Mouse (Mus musculus): Measurements from ENCODE around the gene Trim7.
"Not testable (repeated sequence)": the region's sequence is repeated elsewhere in the genome, so short reads cannot be mapped to it uniquely, and the experiment has no call there.

Trim7 gene

GRCm38 (mm10) chr11:48827926-48828325 is 2.0 kb downstream of the Trim7 start:
- no peak for DNase-seq

- DNase-seq = no peak
Observed at GRCm38 (mm10) chr11:48830279-48830678, 4.3 kb downstream of the Trim7 start.

- no peak for DNase-seq
Observed at GRCm38 (mm10) chr11:48831273-48831672, 5.3 kb downstream of the Trim7 start.

GRCm38 (mm10) chr11:48833078-48833730 is 7.3 kb downstream of the Trim7 start:
- no peak for DNase-seq

GRCm38 (mm10) chr11:48833731-48834639 is 8.0 kb downstream of the Trim7 start:
- peak; percentile 89 to 93 for DNase-seq

- no peak for DNase-seq
Observed at GRCm38 (mm10) chr11:48835923-48836322, 10.0 kb downstream of the Trim7 start.

- DNase-seq = no peak
Observed at GRCm38 (mm10) chr11:48836990-48837309, 11.0 kb downstream of the Trim7 start.

GRCm38 (mm10) chr11:48837310-48838180 is 11.6 kb downstream of the Trim7 start:
- peak; percentile 75 to 77 for DNase-seq

- no peak for DNase-seq
Observed at GRCm38 (mm10) chr11:48838181-48838797, 12.3 kb downstream of the Trim7 start.

- DNase-seq = no peak
Observed at GRCm38 (mm10) chr11:48838879-48839680, 13.1 kb downstream of the Trim7 start.

GRCm38 (mm10) chr11:48840805-48841204 is 14.9 kb downstream of the Trim7 start:
- DNase-seq = no peak

- no peak for DNase-seq
Observed at GRCm38 (mm10) chr11:48841213-48841612, 15.3 kb downstream of the Trim7 start.

GRCm38 (mm10) chr11:48842378-48842792 is 16.4 kb downstream of the Trim7 start:
- DNase-seq = no peak

- DNase-seq = no peak
Observed at GRCm38 (mm10) chr11:48843202-48843601, 17.3 kb downstream of the Trim7 start.

- no peak for DNase-seq
Observed at GRCm38 (mm10) chr11:48844309-48844708, 18.4 kb downstream of the Trim7 start.

- DNase-seq = no peak
Observed at GRCm38 (mm10) chr11:48845244-48845815, 19.4 kb downstream of the Trim7 start.

- not testable (repeated sequence) for DNase-seq
Observed at GRCm38 (mm10) chr11:48846362-48846761, 20.4 kb downstream of the Trim7 start.

- no peak for DNase-seq
Observed at GRCm38 (mm10) chr11:48846881-48847280, 20.9 kb downstream of the Trim7 start.

GRCm38 (mm10) chr11:48850240-48850639 is 24.3 kb downstream of the Trim7 start:
- DNase-seq = no peak

- DNase-seq = no peak
Observed at GRCm38 (mm10) chr11:48851270-48851995, 25.5 kb downstream of the Trim7 start.

- DNase-seq = no peak
Observed at GRCm38 (mm10) chr11:48852190-48852589, 26.2 kb downstream of the Trim7 start.
